Mouse (Mus musculus): ENCODE data around the gene Arl2. TPM values are rescaled to one million over a fixed set of nuclear protein-coding genes. Genes with fewer than 3 reads are reported as not detected.

The Arl2 gene
- total RNA-seq, 2 experiments from 2014 or later: 63.1 to 63.7 TPM

Other genes with a start within 250 kb of the Arl2 start
- gene Tigd3, start 247.4 kb downstream of the Arl2 start, total RNA-seq (2021): 1 to 10 TPM; 1.6 to 1.9 TPM
- 100 to 1,000 TPM; 105 to 119 TPM for gene Dpf2, start 228.5 kb downstream of the Arl2 start, total RNA-seq (2021)
- gene Cdc42ep2, start 216.7 kb downstream of the Arl2 start, total RNA-seq (2021): 10 to 100 TPM; 10.8 to 11.2 TPM
- gene Pola2, start 177.3 kb downstream of the Arl2 start, total RNA-seq (2021): 10 to 100 TPM; 21.3 to 28.0 TPM
- not detected for gene Slc22a20, start 155.4 kb downstream of the Arl2 start, total RNA-seq (2021)
- 10 to 100 TPM; 31.3 to 40.0 TPM for gene Capn1, start 125.7 kb downstream of the Arl2 start, total RNA-seq (2021)
- gene Syvn1, start 95.0 kb downstream of the Arl2 start, total RNA-seq (2021): 10 to 100 TPM; 40.5 to 43.7 TPM
- gene Mrpl49, start 83.8 kb downstream of the Arl2 start, total RNA-seq (2021): 10 to 100 TPM; 58.2 to 59.4 TPM
- gene Fau, start 83.7 kb downstream of the Arl2 start, total RNA-seq (2021): 1,000 to 10,000 TPM; 1,154 to 1,182 TPM
- gene Znhit2, start 80.4 kb downstream of the Arl2 start, total RNA-seq (2021): 10 to 100 TPM; 21.6 to 26.1 TPM
- 10 to 100 TPM; 14.3 to 15.9 TPM for gene Tm7sf2, start 73.2 kb downstream of the Arl2 start, total RNA-seq (2021)
- 10 to 100 TPM; 45.1 to 61.3 TPM for gene Vps51, start 64.3 kb downstream of the Arl2 start, total RNA-seq (2021)
- not detected for gene Tmem262, start 61.5 kb downstream of the Arl2 start, total RNA-seq (2021)
- gene Gm28374, start 59.3 kb downstream of the Arl2 start, total RNA-seq (2021): not detected
- 10 to 100 TPM; 33.5 to 33.6 TPM for gene Zfpl1, start 56.6 kb downstream of the Arl2 start, total RNA-seq (2021)
- gene Cdca5, start 56.6 kb downstream of the Arl2 start, total RNA-seq (2021): 1 to 10 TPM; 7.0 to 7.1 TPM
- gene AC131692.1, start 47.1 kb downstream of the Arl2 start, total RNA-seq (2021): under 1 TPM in 1 of 2 experiments, not detected in 1; 0.82 TPM
- under 1 TPM; 0.24 to 0.30 TPM for gene Naaladl1, start 35.8 kb downstream of the Arl2 start, total RNA-seq (2021)
- 10 to 100 TPM; 15.9 to 17.2 TPM for gene Sac3d1, start 22.9 kb downstream of the Arl2 start, total RNA-seq (2021)
- gene Snx15, start 13.2 kb downstream of the Arl2 start, total RNA-seq (2021): 10 to 100 TPM; 19.6 to 21.8 TPM
- 1 to 10 TPM in 1 of 2 experiments, under 1 TPM in 1; 0.57 to 1.6 TPM for gene Batf2, start 565 bp downstream of the Arl2 start, total RNA-seq (2021)
- gene Majin, start 42.8 kb upstream of the Arl2 start, total RNA-seq (2021): under 1 TPM; 0.72 to 0.79 TPM
- gene Gpha2, start 84.8 kb upstream of the Arl2 start, total RNA-seq (2021): 10 to 100 TPM; 16.9 to 18.2 TPM
- 10 to 100 TPM; 52.9 to 56.9 TPM for gene Ppp2r5b, start 94.3 kb upstream of the Arl2 start, total RNA-seq (2021)
- 10 to 100 TPM; 25.0 to 30.2 TPM for gene Atg2a, start 100.1 kb upstream of the Arl2 start, total RNA-seq (2021)
- 100 to 1,000 TPM; 104 to 106 TPM for gene Ehd1, start 135.2 kb upstream of the Arl2 start, total RNA-seq (2021)
- 10 to 100 TPM; 10.3 to 11.6 TPM for gene Cdc42bpg, start 164.9 kb upstream of the Arl2 start, total RNA-seq (2021)
- 10 to 100 TPM; 37.1 to 38.7 TPM for gene Men1, start 193.4 kb upstream of the Arl2 start, total RNA-seq (2021)
- 10 to 100 TPM; 35.9 to 54.6 TPM for gene Map4k2, start 199.6 kb upstream of the Arl2 start, total RNA-seq (2021)
- 100 to 1,000 TPM; 166 to 186 TPM for gene Sf1, start 222.1 kb upstream of the Arl2 start, total RNA-seq (2021)
- gene Pygm, start 242.9 kb upstream of the Arl2 start, total RNA-seq (2021): 100 to 1,000 TPM in 1 of 2 experiments, 10 to 100 TPM in 1; 92.0 to 223 TPM

Data from adrenal gland, postnatal 10 days (tissue).